Mouse (Mus musculus): ENCODE results near the gene Dlg1. TPM values are rescaled to one million over a fixed set of nuclear protein-coding genes. Genes with fewer than 3 reads are reported as not detected.

The Dlg1 gene
- polyA plus RNA-seq, 1 experiment: 0.45 TPM

- TF ChIP-seq GATA1 (IDR thresholded peaks at IDR 0.05; ENCODE audit: low read length) (no peak), TAL1 (IDR thresholded peaks at IDR 0.05; ENCODE audit: low read length) (no peak)
- no peak overlapping the region for H3K4me3 ChIP-seq (replicated peaks)
- no peaks in the 10 kb centered on the region for H3K27me3 ChIP-seq (ENCODE audit: control insufficient read depth)
- peaks cover 5% of the 10 kb centered on the region; the same call in 1 of the 2 replicates for H3K9me3 ChIP-seq (ENCODE audit: control insufficient read depth, low read length)
- no peaks in the 10 kb centered on the region for H3K36me3 ChIP-seq (ENCODE audit: control insufficient read depth)
- peaks cover 37% of the 10 kb centered on the region for H3K4me1 ChIP-seq (ENCODE audit: control insufficient read depth)
Observed at GRCm38 (mm10) chr16:31624749-31625148, 38.5 kb upstream of the Dlg1 start.

- Histone ChIP-seq H3K36me3 (ENCODE audit: control insufficient read depth) (no peaks in the 10 kb centered on the region), H3K27me3 (ENCODE audit: control insufficient read depth) (no peaks in the 10 kb centered on the region), H3K9me3 (ENCODE audit: control insufficient read depth, low read length) (no peaks in the 10 kb centered on the region), H3K4me3 (replicated peaks) (no peak overlapping the region), H3K4me1 (ENCODE audit: control insufficient read depth) (peaks cover 33% of the 10 kb centered on the region)
- no peak for TF ChIP-seq TAL1 (IDR thresholded peaks at IDR 0.05; ENCODE audit: low read length)
- TF ChIP-seq GATA1 (IDR thresholded peaks at IDR 0.05; ENCODE audit: low read length): no peak
Observed at GRCm38 (mm10) chr16:31626331-31626730, 36.9 kb upstream of the Dlg1 start.

GRCm38 (mm10) chr16:31630381-31630780, 32.9 kb upstream of the Dlg1 start:
- H3K27me3 ChIP-seq (ENCODE audit: control insufficient read depth): no peaks in the 10 kb centered on the region
- H3K4me3 ChIP-seq (replicated peaks): no peak overlapping the region
- peaks cover 17% of the 10 kb centered on the region for H3K4me1 ChIP-seq (ENCODE audit: control insufficient read depth)
- no peaks in the 10 kb centered on the region for H3K9me3 ChIP-seq (ENCODE audit: control insufficient read depth, low read length)
- no peaks in the 10 kb centered on the region for H3K36me3 ChIP-seq (ENCODE audit: control insufficient read depth)
- TF ChIP-seq GATA1 (IDR thresholded peaks at IDR 0.05; ENCODE audit: low read length) (no peak), TAL1 (IDR thresholded peaks at IDR 0.05; ENCODE audit: low read length) (no peak)

GRCm38 (mm10) chr16:31631046-31631445, 32.2 kb upstream of the Dlg1 start:
- no peaks in the 10 kb centered on the region for H3K9me3 ChIP-seq (ENCODE audit: control insufficient read depth, low read length)
- no peaks in the 10 kb centered on the region for H3K36me3 ChIP-seq (ENCODE audit: control insufficient read depth)
- TF ChIP-seq GATA1 (IDR thresholded peaks at IDR 0.05; ENCODE audit: low read length) (no peak), TAL1 (IDR thresholded peaks at IDR 0.05; ENCODE audit: low read length) (no peak)
- H3K27me3 ChIP-seq (ENCODE audit: control insufficient read depth): no peaks in the 10 kb centered on the region
- H3K4me1 ChIP-seq (ENCODE audit: control insufficient read depth): peaks cover 10% of the 10 kb centered on the region
- H3K4me3 ChIP-seq (replicated peaks): no peak overlapping the region

GRCm38 (mm10) chr16:31634371-31634770, 28.9 kb upstream of the Dlg1 start:
- Histone ChIP-seq H3K4me1 (ENCODE audit: control insufficient read depth) (peaks cover 5% of the 10 kb centered on the region), H3K9me3 (ENCODE audit: control insufficient read depth, low read length) (no peaks in the 10 kb centered on the region), H3K4me3 (replicated peaks) (no peak overlapping the region), H3K36me3 (ENCODE audit: control insufficient read depth) (no peaks in the 10 kb centered on the region), H3K27me3 (ENCODE audit: control insufficient read depth) (no peaks in the 10 kb centered on the region)
- no peak for TF ChIP-seq TAL1 (IDR thresholded peaks at IDR 0.05; ENCODE audit: low read length)
- no peak for TF ChIP-seq GATA1 (IDR thresholded peaks at IDR 0.05; ENCODE audit: low read length)

- Histone ChIP-seq H3K9me3 (ENCODE audit: control insufficient read depth, low read length) (no peaks in the 10 kb centered on the region; the same call in 1 of the 2 replicates), H3K4me1 (ENCODE audit: control insufficient read depth) (no peaks in the 10 kb centered on the region), H3K36me3 (ENCODE audit: control insufficient read depth) (no peaks in the 10 kb centered on the region), H3K27me3 (ENCODE audit: control insufficient read depth) (peaks cover 4% of the 10 kb centered on the region; the same call in 1 of the 2 replicates), H3K4me3 (replicated peaks) (no peak overlapping the region)
- TF ChIP-seq GATA1 (IDR thresholded peaks at IDR 0.05; ENCODE audit: low read length) (no peak), TAL1 (IDR thresholded peaks at IDR 0.05; ENCODE audit: low read length) (no peak)
Observed at GRCm38 (mm10) chr16:31638393-31638792, 24.9 kb upstream of the Dlg1 start.

GRCm38 (mm10) chr16:31639946-31640345, 23.3 kb upstream of the Dlg1 start:
- H3K4me1 ChIP-seq (ENCODE audit: control insufficient read depth): no peaks in the 10 kb centered on the region
- TF ChIP-seq TAL1 (IDR thresholded peaks at IDR 0.05; ENCODE audit: low read length) (no peak), GATA1 (IDR thresholded peaks at IDR 0.05; ENCODE audit: low read length) (no peak)

GRCm38 (mm10) chr16:31641776-31642175, 21.5 kb upstream of the Dlg1 start:
- H3K9me3 ChIP-seq (ENCODE audit: control insufficient read depth, low read length): peaks cover 18% of the 10 kb centered on the region
- TF ChIP-seq TAL1 (IDR thresholded peaks at IDR 0.05; ENCODE audit: low read length) (no peak), GATA1 (IDR thresholded peaks at IDR 0.05; ENCODE audit: low read length) (no peak)
- H3K4me3 ChIP-seq (replicated peaks): no peak overlapping the region
- no peaks in the 10 kb centered on the region for H3K36me3 ChIP-seq (ENCODE audit: control insufficient read depth)
- no peaks in the 10 kb centered on the region for H3K4me1 ChIP-seq (ENCODE audit: control insufficient read depth)
- H3K27me3 ChIP-seq (ENCODE audit: control insufficient read depth): peaks cover 6% of the 10 kb centered on the region

More at GRCm38 (mm10) chr16:31639946-31640345, 23.3 kb upstream of the Dlg1 start:
- no peaks in the 10 kb centered on the region for H3K36me3 ChIP-seq (ENCODE audit: control insufficient read depth)
- peaks cover 14% of the 10 kb centered on the region for H3K9me3 ChIP-seq (ENCODE audit: control insufficient read depth, low read length)
- peaks cover 4% of the 10 kb centered on the region for H3K27me3 ChIP-seq (ENCODE audit: control insufficient read depth)
- no peak overlapping the region for H3K4me3 ChIP-seq (replicated peaks)

- H3K4me1 ChIP-seq (ENCODE audit: control insufficient read depth): peaks cover 4% of the 10 kb centered on the region
- peaks cover 2% of the 10 kb centered on the region for H3K27me3 ChIP-seq (ENCODE audit: control insufficient read depth)
- no peak overlapping the region for H3K4me3 ChIP-seq (replicated peaks)
- no peaks in the 10 kb centered on the region for H3K36me3 ChIP-seq (ENCODE audit: control insufficient read depth)
- peaks cover 18% of the 10 kb centered on the region for H3K9me3 ChIP-seq (ENCODE audit: control insufficient read depth, low read length)
- TF ChIP-seq GATA1 (IDR thresholded peaks at IDR 0.05; ENCODE audit: low read length) (no peak), TAL1 (IDR thresholded peaks at IDR 0.05; ENCODE audit: low read length) (no peak)
Observed at GRCm38 (mm10) chr16:31647221-31647620, 16.0 kb upstream of the Dlg1 start.

GRCm38 (mm10) chr16:31650788-31651187, 12.5 kb upstream of the Dlg1 start:
- Histone ChIP-seq H3K4me3 (replicated peaks) (no peak overlapping the region), H3K9me3 (ENCODE audit: control insufficient read depth, low read length) (no peaks in the 10 kb centered on the region), H3K27me3 (ENCODE audit: control insufficient read depth) (peaks cover 15% of the 10 kb centered on the region), H3K36me3 (ENCODE audit: control insufficient read depth) (no peaks in the 10 kb centered on the region), H3K4me1 (ENCODE audit: control insufficient read depth) (peaks cover 4% of the 10 kb centered on the region)
- TF ChIP-seq GATA1 (IDR thresholded peaks at IDR 0.05; ENCODE audit: low read length) (no peak), TAL1 (IDR thresholded peaks at IDR 0.05; ENCODE audit: low read length) (no peak)

Data from erythroblast, embryonic 14.5 days (primary cell).